Mouse (Mus musculus): ENCODE data around the gene Olfr985. TPM values are rescaled to one million over a fixed set of nuclear protein-coding genes. Genes with fewer than 3 reads are reported as not detected.

Olfr985 gene
- not detected for polyA plus RNA-seq (2014; fragmentation: Illumina TruSeq; extraction: RNeasy Lipid Tissue Mini Kit (QIAGEN cat#74804); ENCODE audit: low read depth, low replicate concordance)

GRCm38 (mm10) chr9:40130084-40130483 lies at the start of gene Olfr985:
Gene Olfr985, minus strand, starts transcription at chr9:40130184.

GRCm38 (mm10) chr9:40114106-40114505 lies 15.9 kb downstream of the Olfr985 start, which contains the start of gene Olfr984:
Gene Olfr984, minus strand, starts transcription at chr9:40114206.

GRCm38 (mm10) chr9:40093495-40093894 lies 36.5 kb downstream of the Olfr985 start, which contains the start of gene Olfr983:
Gene Olfr983, minus strand, starts transcription at chr9:40093595.

Other genes starting within 250 kb of the Olfr985 start
- not detected for gene Olfr229, start 222.8 kb downstream of the Olfr985 start, polyA plus RNA-seq (2014; fragmentation: Illumina TruSeq; extraction: RNeasy Lipid Tissue Mini Kit (QIAGEN cat#74804); ENCODE audit: low read depth, low replicate concordance)
- not detected for gene Olfr974, start 192.7 kb downstream of the Olfr985 start, polyA plus RNA-seq (2014; fragmentation: Illumina TruSeq; extraction: RNeasy Lipid Tissue Mini Kit (QIAGEN cat#74804); ENCODE audit: low read depth, low replicate concordance)
- not detected for gene Olfr975, start 178.1 kb downstream of the Olfr985 start, polyA plus RNA-seq (2014; fragmentation: Illumina TruSeq; extraction: RNeasy Lipid Tissue Mini Kit (QIAGEN cat#74804); ENCODE audit: low read depth, low replicate concordance)
- gene Olfr976, start 169.1 kb downstream of the Olfr985 start, polyA plus RNA-seq (2014; fragmentation: Illumina TruSeq; extraction: RNeasy Lipid Tissue Mini Kit (QIAGEN cat#74804); ENCODE audit: low read depth, low replicate concordance): not detected
- gene Olfr978, start 138.1 kb downstream of the Olfr985 start, polyA plus RNA-seq (2014; fragmentation: Illumina TruSeq; extraction: RNeasy Lipid Tissue Mini Kit (QIAGEN cat#74804); ENCODE audit: low read depth, low replicate concordance): not detected
- not detected for gene Olfr979, start 126.7 kb downstream of the Olfr985 start, polyA plus RNA-seq (2014; fragmentation: Illumina TruSeq; extraction: RNeasy Lipid Tissue Mini Kit (QIAGEN cat#74804); ENCODE audit: low read depth, low replicate concordance)
- gene Olfr980, start 120.6 kb downstream of the Olfr985 start, polyA plus RNA-seq (2014; fragmentation: Illumina TruSeq; extraction: RNeasy Lipid Tissue Mini Kit (QIAGEN cat#74804); ENCODE audit: low read depth, low replicate concordance): not detected
- not detected for gene Olfr981, start 108.7 kb downstream of the Olfr985 start, polyA plus RNA-seq (2014; fragmentation: Illumina TruSeq; extraction: RNeasy Lipid Tissue Mini Kit (QIAGEN cat#74804); ENCODE audit: low read depth, low replicate concordance)
- gene Olfr982, start 56.4 kb downstream of the Olfr985 start, polyA plus RNA-seq (2014; fragmentation: Illumina TruSeq; extraction: RNeasy Lipid Tissue Mini Kit (QIAGEN cat#74804); ENCODE audit: low read depth, low replicate concordance): not detected
- gene Olfr983, start 36.6 kb downstream of the Olfr985 start, polyA plus RNA-seq (2014; fragmentation: Illumina TruSeq; extraction: RNeasy Lipid Tissue Mini Kit (QIAGEN cat#74804); ENCODE audit: low read depth, low replicate concordance): not detected
- gene Olfr984, start 16.0 kb downstream of the Olfr985 start, polyA plus RNA-seq (2014; fragmentation: Illumina TruSeq; extraction: RNeasy Lipid Tissue Mini Kit (QIAGEN cat#74804); ENCODE audit: low read depth, low replicate concordance): not detected
- not detected for gene Tmem225, start 17.9 kb upstream of the Olfr985 start, polyA plus RNA-seq (2014; fragmentation: Illumina TruSeq; extraction: RNeasy Lipid Tissue Mini Kit (QIAGEN cat#74804); ENCODE audit: low read depth, low replicate concordance)
- not detected for gene Olfr986, start 50.7 kb upstream of the Olfr985 start, polyA plus RNA-seq (2014; fragmentation: Illumina TruSeq; extraction: RNeasy Lipid Tissue Mini Kit (QIAGEN cat#74804); ENCODE audit: low read depth, low replicate concordance)
- gene Zfp202, start 62.1 kb upstream of the Olfr985 start, polyA plus RNA-seq (2014; fragmentation: Illumina TruSeq; extraction: RNeasy Lipid Tissue Mini Kit (QIAGEN cat#74804); ENCODE audit: low read depth, low replicate concordance): 3.5 TPM
- 2.5 TPM for gene Scn3b, start 139.0 kb upstream of the Olfr985 start, polyA plus RNA-seq (2014; fragmentation: Illumina TruSeq; extraction: RNeasy Lipid Tissue Mini Kit (QIAGEN cat#74804); ENCODE audit: low read depth, low replicate concordance)

All from sigmoid colon, adult 10 weeks (tissue).